Mouse (Mus musculus): ENCODE measurements around the gene Nt5c. TPM values are rescaled to one million over a fixed set of nuclear protein-coding genes. Genes with fewer than 3 reads are reported as not detected.
"Not testable (repeated sequence)": the region's sequence is repeated elsewhere in the genome, so short reads cannot be mapped to it uniquely, and the experiment has no call there.

Nt5c gene
- polyA plus RNA-seq, 1 experiment = 132 TPM

GRCm38 (mm10) chr11:115488551-115489104 lies 3.0 kb downstream of the Nt5c start:
- 89% methylated on average over 19 of the region's 19 CpGs for WGBS
- H3K36me3 ChIP-seq (ENCODE audit: control insufficient read depth, insufficient read depth, low read length) = peaks cover 24% of the 10 kb centered on the region
- TF ChIP-seq CTCF (IDR thresholded peaks at IDR 0.05; ENCODE audit: extremely low read depth, insufficient read length, insufficient replicate concordance, low read depth, low read length) (no peak), POLR2A (IDR thresholded peaks at IDR 0.05; ENCODE audit: low read depth, low read length) (no peak)
- H3K27me3 ChIP-seq (ENCODE audit: control insufficient read depth, insufficient read depth, low read length) = no peaks in the 10 kb centered on the region
- no peak overlapping the region for H3K27ac ChIP-seq (ENCODE audit: insufficient read depth, low read depth, low read length)
- H3K4me3 ChIP-seq (ENCODE audit: low read depth, low read length) = no peak overlapping the region
- H3K4me1 ChIP-seq (ENCODE audit: control insufficient read depth, insufficient read depth, insufficient read length, low read length) = peaks cover 5% of the 10 kb centered on the region; the same call in 1 of the 2 replicates

DNA sequence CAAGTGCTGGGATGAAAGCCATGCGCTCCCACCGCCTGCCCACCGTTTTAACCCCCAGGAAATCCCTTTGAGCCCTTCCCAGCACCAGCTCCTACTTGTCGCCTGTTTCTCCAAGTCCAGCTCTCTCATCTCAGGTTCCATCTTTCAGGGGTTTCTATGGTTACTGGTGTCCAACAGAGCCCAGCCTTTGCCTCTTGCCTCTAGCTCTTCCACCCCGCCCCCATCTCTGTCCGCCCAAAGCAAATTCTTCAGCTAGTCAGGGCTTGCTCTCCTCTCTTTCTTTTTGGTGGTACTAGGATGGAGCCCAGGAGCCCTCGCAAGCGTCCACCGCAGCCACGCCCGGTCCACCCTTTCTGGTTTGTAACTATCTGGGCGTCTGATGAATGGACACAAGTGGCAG lies 6.5 kb downstream of the Nt5c start:
- TF ChIP-seq CTCF (IDR thresholded peaks at IDR 0.05; ENCODE audit: extremely low read depth, insufficient read length, insufficient replicate concordance, low read depth, low read length) = no peak
- TF ChIP-seq POLR2A (IDR thresholded peaks at IDR 0.05; ENCODE audit: low read depth, low read length) = no peak
- H3K4me1 ChIP-seq (ENCODE audit: control insufficient read depth, insufficient read depth, insufficient read length, low read length) = no peaks in the 10 kb centered on the region
- 90% methylated on average over 12 of the region's 12 CpGs for WGBS
- no peak overlapping the region for H3K27ac ChIP-seq (ENCODE audit: insufficient read depth, low read depth, low read length)
- H3K27me3 ChIP-seq (ENCODE audit: control insufficient read depth, insufficient read depth, low read length) = no peaks in the 10 kb centered on the region
- H3K36me3 ChIP-seq (ENCODE audit: control insufficient read depth, insufficient read depth, low read length) = peaks cover 25% of the 10 kb centered on the region
- no peak overlapping the region for H3K4me3 ChIP-seq (ENCODE audit: low read depth, low read length)

DNA sequence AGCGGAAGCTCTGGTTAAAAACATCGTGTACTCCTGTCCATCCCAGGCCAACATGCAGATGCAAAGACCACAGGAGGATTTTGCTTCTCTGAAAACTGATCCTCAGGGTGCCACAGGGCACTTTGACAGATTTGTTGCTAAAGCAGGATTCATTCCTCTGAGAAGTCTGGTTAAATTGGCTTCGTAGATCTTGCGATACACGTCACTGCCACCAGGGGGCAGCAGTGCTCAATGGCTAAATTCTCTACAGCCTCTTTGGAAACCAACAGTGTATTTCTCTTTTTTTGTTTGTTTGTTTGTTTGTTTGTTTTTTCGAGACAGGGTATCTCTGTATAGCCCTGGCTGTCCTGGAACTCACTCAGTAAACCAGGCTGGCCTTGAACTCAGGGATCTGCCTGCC lies 7.9 kb downstream of the Nt5c start:
- TF ChIP-seq POLR2A (IDR thresholded peaks at IDR 0.05; ENCODE audit: low read depth, low read length) = no peak
- TF ChIP-seq CTCF (IDR thresholded peaks at IDR 0.05; ENCODE audit: extremely low read depth, insufficient read length, insufficient replicate concordance, low read depth, low read length) = peak; percentile 64; the same call in 1 of the 2 replicates
- peaks cover 17% of the 10 kb centered on the region for H3K36me3 ChIP-seq (ENCODE audit: control insufficient read depth, insufficient read depth, low read length)
- 19% methylated on average over 6 of the region's 6 CpGs for WGBS
- no peak overlapping the region for H3K27ac ChIP-seq (ENCODE audit: insufficient read depth, low read depth, low read length)
- no peaks in the 10 kb centered on the region for H3K27me3 ChIP-seq (ENCODE audit: control insufficient read depth, insufficient read depth, low read length)
- no peaks in the 10 kb centered on the region for H3K4me1 ChIP-seq (ENCODE audit: control insufficient read depth, insufficient read depth, insufficient read length, low read length)
- no peak overlapping the region for H3K4me3 ChIP-seq (ENCODE audit: low read depth, low read length)

GRCm38 (mm10) chr11:115483278-115483677 lies 8.4 kb downstream of the Nt5c start:
- TF ChIP-seq CTCF (IDR thresholded peaks at IDR 0.05; ENCODE audit: extremely low read depth, insufficient read length, insufficient replicate concordance, low read depth, low read length) (no peak), POLR2A (IDR thresholded peaks at IDR 0.05; ENCODE audit: low read depth, low read length) (no peak)
- Histone ChIP-seq H3K4me3 (ENCODE audit: low read depth, low read length) (no peak overlapping the region), H3K27me3 (ENCODE audit: control insufficient read depth, insufficient read depth, low read length) (no peaks in the 10 kb centered on the region), H3K4me1 (ENCODE audit: control insufficient read depth, insufficient read depth, insufficient read length, low read length) (no peaks in the 10 kb centered on the region), H3K36me3 (ENCODE audit: control insufficient read depth, insufficient read depth, low read length) (peaks cover 15% of the 10 kb centered on the region; the same call in 1 of the 2 replicates), H3K27ac (ENCODE audit: insufficient read depth, low read depth, low read length) (no peak overlapping the region)
- 80% methylated on average over 11 of the region's 11 CpGs for WGBS

DNA sequence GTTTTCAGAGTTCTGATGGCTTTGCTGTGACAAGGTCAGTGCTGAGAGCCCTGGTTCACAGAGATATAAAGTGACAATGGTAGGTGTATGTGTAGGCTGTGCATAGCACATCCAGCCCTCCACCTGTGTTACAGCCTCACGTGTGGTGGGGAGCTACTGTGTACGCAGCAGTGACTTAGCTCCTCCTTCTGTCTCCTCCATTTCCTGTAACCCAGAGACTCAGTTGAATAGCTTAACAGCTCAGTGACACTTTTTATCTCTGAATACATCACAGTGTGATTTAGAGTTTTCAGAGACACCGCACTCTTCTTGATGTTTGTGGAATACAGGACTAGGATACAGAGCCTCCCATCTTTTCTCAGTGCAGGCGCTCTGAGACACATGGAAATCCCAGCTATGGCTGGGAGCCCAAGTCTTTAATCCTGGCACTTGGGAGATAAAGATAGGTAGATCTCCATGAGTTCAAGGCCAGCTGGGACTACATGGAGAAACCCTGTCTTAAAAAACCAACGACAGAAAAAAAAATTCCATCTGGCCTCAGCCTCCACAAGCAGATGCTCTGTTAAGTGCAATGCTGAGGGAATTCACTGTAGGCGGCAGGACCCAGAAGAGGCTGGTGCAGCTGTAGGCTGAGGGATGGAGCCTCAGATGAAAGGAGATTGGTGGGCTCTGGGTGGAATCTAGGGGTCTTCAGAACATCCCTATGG lies 10.0 kb downstream of the Nt5c start:
- TF ChIP-seq CTCF (IDR thresholded peaks at IDR 0.05; ENCODE audit: extremely low read depth, insufficient read length, insufficient replicate concordance, low read depth, low read length) (no peak), POLR2A (IDR thresholded peaks at IDR 0.05; ENCODE audit: low read depth, low read length) (no peak)
- Histone ChIP-seq H3K27ac (ENCODE audit: insufficient read depth, low read depth, low read length) (no peak overlapping the region), H3K4me3 (ENCODE audit: low read depth, low read length) (no peak overlapping the region), H3K36me3 (ENCODE audit: control insufficient read depth, insufficient read depth, low read length) (peaks cover 15% of the 10 kb centered on the region; the same call in 1 of the 2 replicates), H3K27me3 (ENCODE audit: control insufficient read depth, insufficient read depth, low read length) (no peaks in the 10 kb centered on the region), H3K4me1 (ENCODE audit: control insufficient read depth, insufficient read depth, insufficient read length, low read length) (no peaks in the 10 kb centered on the region)
- WGBS = 83% methylated on average over 6 of the region's 6 CpGs

DNA sequence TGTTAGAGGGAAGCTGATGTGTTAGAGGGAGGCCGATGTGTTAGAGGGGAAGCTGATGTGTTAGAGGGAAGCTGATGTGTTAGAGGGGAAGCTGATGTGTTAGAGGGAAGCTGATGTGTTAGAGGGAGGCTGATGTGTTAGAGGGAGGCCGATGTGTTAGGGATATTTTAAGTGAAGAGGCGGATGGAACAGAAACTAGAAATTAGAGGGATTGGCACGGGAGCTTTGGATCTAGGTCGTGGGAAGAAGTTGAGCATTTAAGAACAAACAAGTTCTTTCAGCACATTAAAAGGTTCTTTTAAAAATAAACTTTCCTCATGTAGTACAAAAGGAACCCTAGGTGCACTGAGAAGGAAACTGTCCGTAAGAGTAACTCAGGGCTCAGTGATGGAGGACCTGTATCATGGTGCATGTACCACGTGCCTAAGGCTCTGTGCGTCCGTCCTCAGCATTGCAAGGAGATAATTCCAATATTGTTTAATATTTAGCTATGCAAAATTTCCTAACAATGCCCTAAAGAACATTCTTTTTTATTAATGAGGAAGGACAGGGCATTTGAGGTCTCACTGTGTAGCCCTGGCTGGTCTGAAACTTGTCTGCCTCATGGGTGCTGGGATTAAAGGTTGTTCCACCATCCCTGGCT lies 13.2 kb downstream of the Nt5c start:
- TF ChIP-seq CTCF (IDR thresholded peaks at IDR 0.05; ENCODE audit: extremely low read depth, insufficient read length, insufficient replicate concordance, low read depth, low read length) (no peak), POLR2A (IDR thresholded peaks at IDR 0.05; ENCODE audit: low read depth, low read length) (no peak)
- H3K4me3 ChIP-seq (ENCODE audit: low read depth, low read length) = no peak overlapping the region

GRCm38 (mm10) chr11:115477388-115477787 lies 14.3 kb downstream of the Nt5c start:
- H3K4me3 ChIP-seq (ENCODE audit: low read depth, low read length); H3K27me3 ChIP-seq (ENCODE audit: control insufficient read depth, insufficient read depth, low read length): not testable (repeated sequence)
- 81% methylated on average over 7 of the region's 7 CpGs for WGBS
- Histone ChIP-seq H3K36me3 (ENCODE audit: control insufficient read depth, insufficient read depth, low read length) (peaks cover 23% of the 10 kb centered on the region), H3K27ac (ENCODE audit: insufficient read depth, low read depth, low read length) (peak overlapping the region; percentile 60), H3K4me1 (ENCODE audit: control insufficient read depth, insufficient read depth, insufficient read length, low read length) (peaks cover 12% of the 10 kb centered on the region; the same call in 1 of the 2 replicates)

More for the DNA sequence above, 13.2 kb downstream of the Nt5c start:
- Histone ChIP-seq H3K4me1 (ENCODE audit: control insufficient read depth, insufficient read depth, insufficient read length, low read length) (peaks cover 9% of the 10 kb centered on the region; the same call in 1 of the 2 replicates), H3K27me3 (ENCODE audit: control insufficient read depth, insufficient read depth, low read length) (no peaks in the 10 kb centered on the region), H3K27ac (ENCODE audit: insufficient read depth, low read depth, low read length) (no peak overlapping the region), H3K36me3 (ENCODE audit: control insufficient read depth, insufficient read depth, low read length) (peaks cover 13% of the 10 kb centered on the region)
- WGBS = 82% methylated on average over 9 of the region's 9 CpGs

DNA sequence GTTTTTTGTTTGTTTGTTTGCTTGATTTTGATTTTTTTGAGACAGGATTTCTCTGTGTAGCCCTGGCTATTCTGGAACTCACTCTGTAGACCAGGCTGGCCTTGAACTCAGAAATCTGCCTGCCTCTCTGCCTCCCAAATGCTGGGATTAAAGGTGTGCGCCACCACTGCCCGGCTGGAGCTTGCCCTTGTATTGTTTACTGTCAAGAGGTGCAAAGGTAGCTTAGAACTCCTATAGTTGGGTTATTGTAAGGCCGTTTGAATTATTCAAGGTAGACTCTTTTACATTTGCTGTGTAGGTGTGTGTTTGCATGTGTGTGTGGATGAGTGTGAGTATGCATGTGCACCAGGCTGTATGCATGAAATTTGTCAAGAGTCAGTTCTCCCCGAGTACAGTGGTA lies 15.0 kb downstream of the Nt5c start:
- Histone ChIP-seq H3K4me1 (ENCODE audit: control insufficient read depth, insufficient read depth, insufficient read length, low read length) (peaks cover 12% of the 10 kb centered on the region; the same call in 1 of the 2 replicates), H3K4me3 (ENCODE audit: low read depth, low read length) (peak overlapping the region; percentile 79), H3K36me3 (ENCODE audit: control insufficient read depth, insufficient read depth, low read length) (peaks cover 30% of the 10 kb centered on the region), H3K27ac (ENCODE audit: insufficient read depth, low read depth, low read length) (peak overlapping the region; percentile 60)
- WGBS = 46% methylated on average over 4 of the region's 4 CpGs
- not testable (repeated sequence) for H3K27me3 ChIP-seq (ENCODE audit: control insufficient read depth, insufficient read depth, low read length)
